Mouse (Mus musculus) macrophage (primary cell): ENCODE results near the gene Kdsr. TPM values are rescaled to one million over a fixed set of nuclear protein-coding genes. Genes with fewer than 3 reads are reported as not detected.

Source experiments
- H3K27ac ChIP-seq: fragments of 350-480 bp; formaldehyde crosslinking; 2 replicates; pipeline ENCODE4 v1.9.0; 2021
- H3K36me3 ChIP-seq: fragments of 350-480 bp; formaldehyde crosslinking; 2 replicates; pipeline ENCODE4 v1.9.0; 2021; ENCODE audit errors: inconsistent target
- H3K4me3 ChIP-seq: fragments of 350-480 bp; formaldehyde crosslinking; 2 replicates; pipeline ENCODE4 v1.9.0; 2021; ENCODE audit errors: inconsistent target
- H3K79me2 ChIP-seq: fragments of 350-480 bp; formaldehyde crosslinking; 2 replicates; pipeline ENCODE4 v1.9.0; 2021; ENCODE audit errors: inconsistent target
- WGBS: methylation state at CpG from one replicate; pipeline ENCODE4 v1.1.7; 2026; ENCODE audit warnings: inconsistent platforms; ENCODE audit not compliant: missing documents; 5-methylcytosine and 5-hydroxymethylcytosine counted together
- polyA plus RNA-seq: library from polyadenylated mRNA; stranded (reverse); fragments of 250-400 nt; gene quantifications from 3 replicates; pipeline ENCODE4 v1.2.4, GENCODE M21; 2018; ENCODE audit warnings: inconsistent platforms

Gene Kdsr
- polyA plus RNA-seq, 1 experiment from 2014 or later: 2.6 TPM

DNA sequence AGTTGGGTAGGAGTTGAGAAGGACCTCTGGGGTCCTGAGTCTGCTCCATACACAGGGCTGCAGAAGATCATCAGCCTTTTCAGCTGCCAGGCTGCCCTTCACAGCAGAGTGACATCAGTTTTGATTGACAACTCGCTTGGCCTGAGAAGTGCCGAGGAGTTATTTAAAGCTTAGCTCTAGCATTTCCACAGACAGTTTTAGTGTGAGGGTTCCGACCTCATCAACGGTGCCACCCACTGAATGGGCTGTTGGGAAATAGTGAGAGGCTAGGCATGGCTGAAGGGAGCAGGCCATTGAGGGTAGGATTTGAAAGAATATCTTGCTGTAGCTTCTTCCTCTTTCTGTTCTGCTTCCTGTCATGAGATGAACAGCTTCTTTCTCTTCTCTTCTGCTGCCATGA is 63.9 kb downstream of the Kdsr start:
- H3K4me3 ChIP-seq: no peak overlapping the region
- H3K36me3 ChIP-seq: no peaks in the 10 kb centered on the region
- 0% methylated on average over 4 of the region's 4 CpGs for WGBS
- H3K27ac ChIP-seq: peak overlapping the region; percentile 62
- peaks cover 8% of the 10 kb centered on the region; the same call in 1 of the 2 replicates for H3K79me2 ChIP-seq

DNA sequence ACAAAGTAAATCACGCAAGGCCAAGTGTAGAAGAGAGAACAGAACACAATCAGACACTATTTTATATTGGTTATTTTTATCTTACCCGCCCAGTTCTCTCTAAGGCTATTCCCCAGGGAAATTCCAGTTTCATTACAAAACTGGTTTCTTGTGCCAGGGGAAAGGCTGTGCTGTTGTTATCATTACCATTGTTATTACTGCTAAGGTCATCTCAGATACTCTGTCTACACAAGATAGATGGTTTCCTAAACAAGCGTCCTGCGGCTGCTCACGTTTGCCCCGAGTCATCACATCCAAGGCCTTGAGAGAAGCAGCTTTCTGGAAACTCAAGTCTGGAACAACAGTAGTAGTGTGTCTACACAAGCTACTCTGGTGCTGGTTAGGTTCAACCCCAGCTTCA is 65.2 kb downstream of the Kdsr start:
- Histone ChIP-seq H3K36me3 (no peaks in the 10 kb centered on the region), H3K79me2 (peaks cover 8% of the 10 kb centered on the region; the same call in 1 of the 2 replicates), H3K4me3 (no peak overlapping the region), H3K27ac (no peak overlapping the region)
- 98% methylated on average over 6 of the region's 6 CpGs for WGBS

DNA sequence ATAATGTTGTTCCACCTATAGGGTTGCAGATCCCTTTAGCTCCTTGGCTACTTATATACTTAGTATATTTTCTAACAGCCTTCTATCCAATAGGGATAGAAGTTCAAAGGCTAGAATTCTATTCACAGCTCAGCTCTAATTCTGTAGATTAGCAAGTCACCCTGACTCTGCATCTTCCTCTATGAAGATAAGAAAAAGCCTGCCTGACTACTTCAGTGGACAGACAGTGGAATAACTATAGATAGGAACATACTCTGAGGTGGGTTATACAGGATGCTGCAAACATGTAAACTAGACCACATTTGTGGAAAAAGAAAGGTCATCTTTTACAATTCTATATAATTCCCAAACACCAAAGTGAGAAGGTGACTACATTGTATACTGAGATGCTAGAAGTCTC is 66.9 kb downstream of the Kdsr start:
- peaks cover 8% of the 10 kb centered on the region; the same call in 1 of the 2 replicates for H3K79me2 ChIP-seq
- no peak overlapping the region for H3K27ac ChIP-seq
- H3K36me3 ChIP-seq: no peaks in the 10 kb centered on the region
- no peak overlapping the region for H3K4me3 ChIP-seq

DNA sequence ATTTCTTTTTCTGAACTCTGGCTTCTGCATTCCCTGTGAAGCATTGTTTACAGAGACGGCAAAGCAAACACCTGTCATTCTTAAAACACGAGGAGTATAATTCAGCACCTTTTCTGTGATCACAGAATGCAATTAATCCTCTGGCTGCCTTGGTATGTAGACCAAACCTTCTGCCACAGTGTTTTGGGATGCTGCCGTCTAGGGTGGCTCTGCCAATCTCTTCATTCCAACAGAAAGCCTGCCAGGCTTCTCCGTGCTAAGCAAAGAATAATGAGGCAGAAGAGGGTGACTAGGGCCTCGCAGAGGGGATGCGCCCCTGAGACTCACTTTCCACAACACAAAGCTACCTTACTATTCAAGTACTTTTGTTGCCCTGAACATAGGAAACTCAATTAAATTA is 68.6 kb downstream of the Kdsr start:
- WGBS: 98% methylated on average over 6 of the region's 6 CpGs
- no peak overlapping the region for H3K27ac ChIP-seq
- no peak overlapping the region for H3K4me3 ChIP-seq
- H3K79me2 ChIP-seq: peaks cover 8% of the 10 kb centered on the region; the same call in 1 of the 2 replicates
- no peaks in the 10 kb centered on the region for H3K36me3 ChIP-seq

DNA sequence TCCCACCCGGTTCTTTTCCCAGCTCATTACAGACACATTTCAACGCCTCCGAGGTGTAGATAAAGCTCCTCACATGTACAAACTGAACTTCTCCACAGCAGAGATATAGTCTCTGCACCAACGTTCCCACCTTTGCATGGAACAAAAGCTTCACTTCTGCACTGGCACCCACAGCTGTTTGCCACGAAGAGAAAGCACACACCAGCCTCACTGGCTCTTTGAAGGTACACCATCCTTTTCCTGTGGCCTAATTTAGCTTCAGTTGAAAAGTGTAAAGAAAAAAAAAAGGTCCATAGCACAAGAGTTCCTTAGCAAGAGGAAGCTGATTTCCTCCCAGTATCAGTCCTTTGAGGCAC is 71.4 kb downstream of the Kdsr start:
- WGBS: 32% methylated on average over 5 of the region's 5 CpGs
- Histone ChIP-seq H3K79me2 (peaks cover 2% of the 10 kb centered on the region; the same call in 1 of the 2 replicates), H3K4me3 (no peak overlapping the region), H3K36me3 (no peaks in the 10 kb centered on the region), H3K27ac (no peak overlapping the region)

DNA sequence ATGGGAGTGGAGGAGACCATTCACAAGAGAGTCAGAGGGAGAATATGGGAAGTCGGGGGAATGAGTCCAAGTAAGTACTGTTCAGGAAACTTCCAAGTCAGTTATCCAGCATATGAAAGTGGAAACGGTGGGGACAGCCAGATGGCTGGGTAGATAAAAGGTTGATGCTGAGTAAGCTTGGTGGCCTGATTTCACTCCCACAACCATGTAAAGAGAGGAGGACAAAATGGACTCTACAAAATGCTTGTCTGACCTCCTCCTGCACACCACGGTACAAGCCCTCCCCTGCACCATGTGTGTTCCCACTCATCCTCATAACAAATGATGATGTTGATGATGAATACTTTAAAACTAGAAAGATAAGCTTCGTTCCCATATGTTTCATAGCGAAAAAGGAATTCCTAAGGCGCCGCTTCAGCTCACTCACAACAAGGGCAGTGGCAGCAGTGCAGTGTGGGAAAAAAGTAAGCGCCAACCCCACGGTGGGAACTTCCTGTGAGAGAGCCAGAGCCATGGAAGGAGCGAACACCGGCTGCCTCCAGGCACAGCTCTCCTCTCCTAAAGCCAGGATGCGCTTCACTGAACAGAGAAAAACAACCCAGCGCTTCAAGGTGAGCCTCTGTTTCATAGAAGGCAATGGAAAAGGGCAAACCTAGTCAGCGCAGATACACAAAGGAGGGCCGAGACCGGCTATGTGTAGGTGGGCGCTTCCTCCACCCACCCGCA is 71.9 kb downstream of the Kdsr start:
- WGBS: 77% methylated on average over 18 of the region's 18 CpGs
- Histone ChIP-seq H3K36me3 (no peaks in the 10 kb centered on the region), H3K4me3 (no peak overlapping the region), H3K79me2 (no peaks in the 10 kb centered on the region; the same call in 1 of the 2 replicates), H3K27ac (no peak overlapping the region)

DNA sequence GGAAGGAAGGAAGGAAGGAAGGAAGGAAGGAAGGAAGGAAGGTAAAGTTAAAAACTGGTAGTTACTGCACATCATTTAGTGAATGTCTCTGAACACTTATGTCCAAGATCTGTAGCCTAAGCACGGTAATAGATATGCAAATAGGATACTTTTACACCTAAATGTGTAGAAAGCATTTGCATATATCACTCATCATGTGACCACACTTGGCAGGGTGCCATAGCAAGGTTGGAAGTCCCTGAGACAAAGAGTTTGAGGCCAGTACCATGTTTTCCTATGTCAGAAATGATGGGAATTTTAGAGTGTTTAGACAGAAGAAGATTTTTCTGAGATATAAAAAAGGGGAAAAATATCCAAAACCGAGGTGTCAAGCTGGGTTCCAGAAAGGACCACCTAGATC is 73.8 kb downstream of the Kdsr start:
- Histone ChIP-seq H3K27ac (no peak overlapping the region), H3K4me3 (no peak overlapping the region), H3K79me2 (no peaks in the 10 kb centered on the region; the same call in 1 of the 2 replicates), H3K36me3 (no peaks in the 10 kb centered on the region)
- 100% methylated on average over 2 of the region's 2 CpGs for WGBS

DNA sequence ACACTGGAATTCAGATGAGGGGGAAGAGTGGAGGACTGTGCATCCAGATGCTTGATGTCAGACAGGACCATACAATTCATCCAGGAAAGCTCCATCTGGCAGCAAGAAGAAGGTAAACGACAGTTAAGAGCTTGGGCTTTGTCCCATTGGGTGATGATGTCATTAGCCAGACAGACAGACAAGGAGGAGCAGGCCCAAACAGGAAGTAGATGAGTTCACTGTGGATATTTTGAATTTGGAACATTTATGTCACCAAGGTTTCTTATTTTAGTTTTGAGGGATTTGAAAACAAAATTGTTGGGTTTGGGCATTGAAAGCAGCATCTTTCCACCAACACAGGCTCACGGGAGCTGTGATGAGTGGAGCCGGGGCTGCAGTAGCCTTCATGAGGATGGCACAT is 75.0 kb downstream of the Kdsr start:
- H3K27ac ChIP-seq: no peak overlapping the region
- H3K36me3 ChIP-seq: no peaks in the 10 kb centered on the region
- H3K79me2 ChIP-seq: no peaks in the 10 kb centered on the region; the same call in 1 of the 2 replicates
- WGBS: 86% methylated on average over 3 of the region's 3 CpGs
- no peak overlapping the region for H3K4me3 ChIP-seq

DNA sequence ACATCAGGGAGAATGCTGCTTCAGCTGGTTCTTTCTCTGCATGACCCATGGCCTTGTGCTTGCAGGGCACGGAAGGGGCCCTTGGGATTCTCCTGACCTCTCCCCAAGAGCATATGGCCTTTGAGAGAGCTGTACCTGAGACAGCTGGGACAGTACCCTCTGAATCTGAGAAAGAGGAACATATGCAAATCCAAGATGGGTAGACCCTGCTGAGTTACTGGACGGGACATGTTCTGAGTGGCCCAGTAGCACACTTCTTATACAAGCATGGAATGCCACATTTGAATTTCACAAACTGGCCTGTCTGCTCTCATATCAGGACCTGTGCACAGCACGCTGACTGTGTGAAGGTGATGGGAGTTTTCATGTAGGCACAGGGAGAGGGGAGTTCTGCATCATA is 76.7 kb downstream of the Kdsr start:
- H3K4me3 ChIP-seq: no peak overlapping the region
- no peak overlapping the region for H3K27ac ChIP-seq
- no peaks in the 10 kb centered on the region; the same call in 1 of the 2 replicates for H3K79me2 ChIP-seq
- 100% methylated on average over 3 of the region's 3 CpGs for WGBS
- H3K36me3 ChIP-seq: no peaks in the 10 kb centered on the region

DNA sequence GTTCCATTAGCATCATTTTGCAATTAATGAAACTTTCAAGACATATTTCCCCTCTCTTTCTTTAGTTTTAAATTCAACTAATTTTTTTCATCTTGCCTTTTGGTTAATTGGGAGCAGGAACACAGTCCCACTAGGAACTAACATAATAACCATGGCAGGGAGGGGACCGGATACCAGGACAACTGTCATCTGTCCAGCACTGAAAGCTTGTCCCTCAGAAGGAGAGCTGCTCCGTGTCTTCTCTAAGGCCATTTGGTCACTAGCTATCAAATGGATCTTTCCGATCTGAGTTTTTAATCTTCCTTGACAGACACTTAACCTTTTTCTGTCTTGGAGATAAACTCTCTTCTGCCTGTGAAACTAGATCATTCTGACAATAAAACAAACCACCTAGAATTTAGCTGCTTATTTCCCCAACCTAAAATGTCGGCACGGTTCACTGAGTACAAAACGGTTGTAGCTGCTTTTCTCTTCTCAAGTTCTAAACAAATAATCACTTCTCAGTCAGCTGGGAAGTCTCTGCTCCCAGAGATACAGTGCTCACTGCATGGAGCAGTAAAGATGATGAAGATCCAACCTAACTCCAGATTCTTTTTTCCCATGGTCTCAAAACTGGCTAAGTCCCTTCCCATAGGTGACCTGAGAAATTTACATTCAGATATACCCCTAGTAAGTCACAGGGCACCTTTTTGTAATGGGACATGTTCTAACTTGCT is 79.6 kb downstream of the Kdsr start:
- WGBS: 97% methylated on average over 6 of the region's 6 CpGs
- H3K36me3 ChIP-seq: no peaks in the 10 kb centered on the region
- no peak overlapping the region for H3K4me3 ChIP-seq
- H3K27ac ChIP-seq: no peak overlapping the region
- H3K79me2 ChIP-seq: no peaks in the 10 kb centered on the region; the same call in 1 of the 2 replicates

DNA sequence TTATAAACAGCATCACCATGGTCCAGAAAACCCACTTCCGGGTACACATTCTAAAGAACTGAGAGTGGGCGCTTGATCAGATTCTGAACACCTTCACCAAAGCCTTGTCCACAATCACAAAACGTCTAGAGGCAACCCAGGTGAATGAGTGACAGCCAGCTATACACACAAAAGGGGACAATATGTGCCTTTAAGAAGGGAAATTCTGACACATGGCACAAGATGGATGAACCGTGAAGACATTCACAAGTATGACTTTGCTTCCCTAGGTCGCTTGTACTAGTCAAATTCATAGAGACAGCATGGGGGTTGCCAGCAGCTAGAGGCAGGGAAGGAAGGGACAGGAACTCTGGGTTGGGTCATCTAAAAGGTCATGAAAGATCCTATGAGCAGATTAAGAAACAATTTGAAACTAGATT is 81.5 kb downstream of the Kdsr start:
- Histone ChIP-seq H3K27ac (no peak overlapping the region), H3K36me3 (no peaks in the 10 kb centered on the region), H3K79me2 (no peaks in the 10 kb centered on the region; the same call in 1 of the 2 replicates), H3K4me3 (no peak overlapping the region)
- WGBS: 41% methylated on average over 5 of the region's 5 CpGs

Other genes with a start within 250 kb of the Kdsr start
- gene Bcl2, start 45.5 kb downstream of the Kdsr start, polyA plus RNA-seq: 1.2 to 8.2 TPM (median 3.0 TPM) in 3 replicates
- gene Vps4b, start 37.0 kb upstream of the Kdsr start, polyA plus RNA-seq: 90.5 to 143 TPM (median 103 TPM) in 3 replicates
- not detected in 3 replicates for gene Serpinb5, start 101.4 kb upstream of the Kdsr start, polyA plus RNA-seq
- gene Serpinb12, start 174.7 kb upstream of the Kdsr start, polyA plus RNA-seq: 0.10 to 0.56 TPM in 2 of 3 replicates, not detected in the other
- gene Serpinb13, start 221.3 kb upstream of the Kdsr start, polyA plus RNA-seq: not detected in 3 replicates